Mouse (Mus musculus) liver, adult 2 months (tissue): Measurements from ENCODE around the gene Itpkb. TPM values are rescaled to one million over a fixed set of nuclear protein-coding genes. Genes with fewer than 3 reads are reported as not detected.
A peak's percentile ranks its signal among the peaks of the same experiment; 100 is the strongest.

Experiments
- DNase-seq: peaks from one replicate; pipeline ENCODE4 v3.0.0-alpha.2; 2011; ENCODE audit warnings: low read depth, low spot score; ENCODE audit errors: extremely low read depth
- H3K27ac ChIP-seq: fragments of 200-500 bp; replicated peaks from 2 replicates; pipeline ENCODE4 v1.5.1; 2012; ENCODE audit warnings: low read depth, mild to moderate bottlenecking, control low read depth, inconsistent platforms, low read length; ENCODE audit not compliant: insufficient read depth
- H3K27me3 ChIP-seq: fragments of 200-500 bp; 2 replicates; pipeline ENCODE4 v1.6.1; 2012; ENCODE audit warnings: mild to moderate bottlenecking, moderate library complexity, low read length, inconsistent platforms; ENCODE audit not compliant: control insufficient read depth, insufficient read depth
- H3K36me3 ChIP-seq: fragments of 200-500 bp; 2 replicates; pipeline ENCODE4 v1.6.1; 2012; ENCODE audit warnings: low read length, inconsistent platforms; ENCODE audit not compliant: control insufficient read depth, insufficient read depth
- H3K4me1 ChIP-seq: fragments of 200-500 bp; 2 replicates; pipeline ENCODE4 v1.6.1; 2011; ENCODE audit warnings: low read length; ENCODE audit not compliant: control insufficient read depth, insufficient read depth
- H3K4me3 ChIP-seq: fragments of 200-500 bp; 2 replicates; pipeline ENCODE4 v1.5.1; 2011; ENCODE audit warnings: low read depth, mild to moderate bottlenecking, control low read depth, low read length, moderate library complexity; ENCODE audit not compliant: insufficient read depth
- H3K79me2 ChIP-seq: fragments of 200-500 bp; 2 replicates; pipeline ENCODE4 v1.6.1; 2012; ENCODE audit warnings: inconsistent platforms, mild to moderate bottlenecking, low read length, moderate library complexity; ENCODE audit not compliant: control insufficient read depth, insufficient read depth
- H3K9ac ChIP-seq: fragments of 200-500 bp; 2 replicates; pipeline ENCODE4 v1.6.1; 2012; ENCODE audit warnings: low read depth, mild to moderate bottlenecking, control low read depth, inconsistent platforms, low read length
- CTCF ChIP-seq: fragments of 200-500 bp; IDR thresholded peaks from 2 replicates; pipeline ENCODE4 v1.5.1; 2011; ENCODE audit warnings: low read depth, low read length, control low read depth
- POLR2A ChIP-seq: fragments of 200-500 bp; IDR thresholded peaks from 2 replicates; pipeline ENCODE4 v1.6.1; 2011; ENCODE audit warnings: low read length, control low read depth; ENCODE audit not compliant: insufficient read depth; ENCODE audit errors: extremely low read depth
- WGBS: fragments of 180-500 bp; shearing (Covaris S2); methylation state at CpG from one replicate; pipeline ENCODE4 v1.1.7; 2018; 5-methylcytosine and 5-hydroxymethylcytosine counted together
- polyA plus RNA-seq: library from polyadenylated mRNA; depleted of rRNA; stranded (reverse); fragments of >200 nt; gene quantifications from 2 replicates; pipeline ENCODE4 v1.2.3, GENCODE M21; 2012; rRNA removed
- total RNA-seq: library from RNA; depleted of rRNA; stranded (reverse); fragments of >200 nt; gene quantifications from 2 replicates; pipeline ENCODE4 v1.2.3, GENCODE M21; 2014; rRNA removed

The Itpkb gene
- total RNA-seq (3.7 and 6.0 TPM in 2 replicates), polyA plus RNA-seq (2.2 and 2.7 TPM in 2 replicates)

DNA sequence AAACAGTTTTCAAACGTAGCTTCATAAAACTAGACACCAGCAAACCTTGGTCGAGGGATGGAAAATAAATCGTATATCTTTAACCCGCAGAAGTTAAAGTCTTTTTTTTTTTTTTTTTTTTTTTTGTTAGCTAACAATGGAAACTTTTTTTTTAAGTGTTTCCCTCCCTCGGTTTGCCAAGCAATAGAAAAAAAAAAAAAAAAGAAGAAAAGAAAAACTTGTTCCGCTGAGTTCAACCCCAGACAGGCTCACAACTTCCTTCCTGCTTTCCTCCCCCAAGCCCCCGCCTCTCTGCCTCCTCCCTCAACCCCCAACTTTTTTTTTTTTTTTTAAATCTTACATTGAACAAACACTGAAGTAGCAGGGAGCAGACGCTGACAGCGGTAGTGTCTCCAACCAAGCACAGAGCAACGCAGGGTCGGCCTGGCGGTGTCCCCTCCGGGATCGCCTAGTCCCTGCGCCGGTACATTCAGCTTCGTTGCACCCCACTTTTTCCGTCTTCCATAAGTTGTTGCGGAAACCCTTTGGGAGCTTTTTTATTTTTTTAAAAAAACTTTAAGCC, at the start of gene Itpkb:
Itpkb (plus strand) TSS at position 341 of the 562 bp plus-strand sequence.
- TF ChIP-seq POLR2A: 0 out of 2 replicates have a peak, but pooled peaks have one; percentile 47
- no peak for TF ChIP-seq CTCF
- no peaks in the 10 kb centered on the region for H3K36me3 ChIP-seq
- H3K27ac ChIP-seq: peak within 1 kb of the TSS; percentile 84
- H3K9ac ChIP-seq: peak within 1 kb of the TSS; percentile 70
- peak; percentile 47 for DNase-seq
- H3K4me1 ChIP-seq: peaks cover 1% of the 10 kb centered on the region; the same call in 1 of the 2 replicates
- 4% methylated on average over 19 of the region's 19 CpGs for WGBS
- peaks cover 8% of the 10 kb centered on the region; the same call in 1 of the 2 replicates for H3K79me2 ChIP-seq
- H3K27me3 ChIP-seq: peaks cover 8% of the 10 kb centered on the region
- H3K4me3 ChIP-seq: peak within 1 kb of the TSS; percentile 80

DNA sequence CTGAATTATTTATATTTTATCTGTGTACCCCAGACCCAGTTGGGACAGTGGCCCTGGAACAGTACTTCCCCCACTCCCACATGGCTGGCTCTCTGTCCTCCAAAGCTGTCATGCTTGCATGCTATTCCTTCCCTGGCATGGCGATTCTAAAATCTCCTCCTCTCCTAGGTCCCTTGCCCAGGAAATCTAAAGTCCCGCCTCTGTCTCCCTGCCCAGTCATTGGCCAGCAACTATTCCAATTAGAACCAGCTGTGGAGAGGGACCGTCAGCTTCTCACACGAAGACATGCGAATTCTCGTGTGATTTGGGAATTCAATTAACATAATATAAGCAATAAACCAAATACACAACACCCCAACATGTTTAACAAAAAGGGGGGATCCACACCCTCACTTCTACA, 47.7 kb upstream of the Itpkb start:
- Histone ChIP-seq H3K9ac (no peak overlapping the region), H3K4me1 (no peaks in the 10 kb centered on the region; the same call in none of the 2 replicates), H3K4me3 (no peak overlapping the region), H3K36me3 (no peaks in the 10 kb centered on the region), H3K27me3 (no peaks in the 10 kb centered on the region), H3K79me2 (no peaks in the 10 kb centered on the region), H3K27ac (no peak overlapping the region)
- no peak for TF ChIP-seq POLR2A
- TF ChIP-seq CTCF: no peak
- WGBS: 79% methylated on average over 6 of the region's 6 CpGs
- DNase-seq: no peak

DNA sequence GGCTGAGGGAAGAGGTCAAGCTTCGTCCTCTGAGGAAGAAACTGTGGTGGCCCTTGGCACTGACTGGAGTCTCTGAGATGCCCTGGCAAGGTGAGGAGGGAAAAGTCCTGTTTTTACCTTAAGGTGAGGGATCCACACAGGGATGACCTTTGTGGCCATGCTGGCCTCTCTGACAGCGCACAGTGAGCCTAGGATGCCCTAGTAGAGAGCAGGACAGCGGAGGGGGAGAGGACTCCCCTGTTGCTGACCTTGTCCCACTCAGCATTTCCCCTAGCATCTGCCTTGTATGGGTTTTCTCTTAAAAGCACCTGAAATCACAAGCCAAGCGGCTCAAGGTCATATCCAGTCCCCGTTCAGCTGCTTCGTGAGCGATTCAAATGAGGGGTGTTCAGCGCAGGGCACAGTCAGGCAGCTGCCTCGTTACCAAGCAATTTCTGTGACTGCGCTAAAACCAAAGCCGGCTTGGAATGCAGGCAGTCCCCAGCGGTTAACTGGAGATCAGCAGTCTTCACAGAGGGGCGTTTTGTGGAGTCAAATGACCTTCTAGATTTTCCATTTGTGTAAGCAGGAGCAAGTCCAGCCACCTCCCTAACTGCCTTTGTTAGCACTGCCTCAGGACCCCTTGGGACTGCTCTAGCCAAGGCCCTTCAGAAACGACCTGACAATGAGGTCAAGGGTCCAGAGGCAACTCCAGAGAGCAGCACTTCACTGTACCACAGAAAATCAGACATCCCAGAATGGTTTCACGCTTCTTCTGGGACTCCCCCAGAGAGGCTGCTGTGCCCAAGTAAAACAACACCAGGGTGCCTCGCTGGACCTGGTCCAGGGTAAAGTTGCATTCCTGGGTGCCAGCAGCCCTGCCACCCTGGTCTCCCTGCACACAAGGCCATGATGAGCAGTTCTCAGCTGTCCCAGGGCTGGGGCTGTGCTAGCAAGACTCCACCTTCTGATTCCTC, 46.2 kb upstream of the Itpkb start:
- Histone ChIP-seq H3K36me3 (no peaks in the 10 kb centered on the region), H3K9ac (no peak overlapping the region), H3K79me2 (no peaks in the 10 kb centered on the region), H3K4me1 (no peaks in the 10 kb centered on the region; the same call in none of the 2 replicates), H3K27me3 (no peaks in the 10 kb centered on the region), H3K4me3 (no peak overlapping the region), H3K27ac (no peak overlapping the region)
- DNase-seq: no peak
- WGBS: 77% methylated on average over 16 of the region's 16 CpGs
- TF ChIP-seq CTCF: no peak
- no peak for TF ChIP-seq POLR2A

DNA sequence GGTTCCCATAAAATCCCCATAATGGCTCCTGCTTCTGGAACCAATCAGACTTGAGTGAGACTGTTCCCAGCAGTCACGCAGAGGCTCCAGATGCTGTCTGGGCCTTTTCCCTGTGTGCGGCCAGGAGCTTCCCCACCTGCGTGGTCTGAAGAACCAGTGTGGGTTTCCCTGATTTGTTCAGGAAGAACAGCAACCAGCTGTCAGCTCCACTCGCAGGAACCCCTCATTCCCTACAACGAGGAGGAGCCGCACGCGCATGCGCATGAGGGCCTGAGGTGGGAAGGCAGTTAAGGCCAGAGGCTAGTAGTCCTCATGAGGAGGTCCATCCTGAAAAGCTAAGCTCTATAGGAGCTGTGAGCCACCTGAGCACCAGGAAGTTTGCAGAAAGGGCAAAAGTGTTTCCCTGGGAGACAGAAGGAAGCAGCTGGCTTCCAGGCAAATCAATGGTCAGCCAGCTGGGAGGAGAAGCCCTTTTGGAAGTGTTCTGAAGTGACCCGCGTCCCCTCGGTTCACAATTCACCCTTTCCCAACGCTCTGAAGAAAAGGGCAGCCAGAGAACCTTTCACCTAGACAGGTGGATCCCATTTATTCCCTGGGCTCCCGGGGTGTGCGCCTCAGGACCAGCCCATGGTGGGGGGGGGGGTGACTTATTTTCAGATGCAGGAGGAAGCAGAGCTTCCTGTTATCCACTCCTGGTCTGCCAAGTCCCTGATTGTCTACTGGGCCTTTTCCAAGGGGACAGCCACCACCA, 44.0 kb upstream of the Itpkb start:
- Histone ChIP-seq H3K27me3 (no peaks in the 10 kb centered on the region), H3K36me3 (no peaks in the 10 kb centered on the region), H3K79me2 (no peaks in the 10 kb centered on the region), H3K9ac (no peak overlapping the region), H3K4me1 (no peaks in the 10 kb centered on the region; the same call in none of the 2 replicates), H3K4me3 (no peak overlapping the region), H3K27ac (peak overlapping the region; percentile 60)
- TF ChIP-seq POLR2A (no peak), CTCF (no peak)
- peak; percentile 60 for DNase-seq
- WGBS: 71% methylated on average over 15 of the region's 15 CpGs

DNA sequence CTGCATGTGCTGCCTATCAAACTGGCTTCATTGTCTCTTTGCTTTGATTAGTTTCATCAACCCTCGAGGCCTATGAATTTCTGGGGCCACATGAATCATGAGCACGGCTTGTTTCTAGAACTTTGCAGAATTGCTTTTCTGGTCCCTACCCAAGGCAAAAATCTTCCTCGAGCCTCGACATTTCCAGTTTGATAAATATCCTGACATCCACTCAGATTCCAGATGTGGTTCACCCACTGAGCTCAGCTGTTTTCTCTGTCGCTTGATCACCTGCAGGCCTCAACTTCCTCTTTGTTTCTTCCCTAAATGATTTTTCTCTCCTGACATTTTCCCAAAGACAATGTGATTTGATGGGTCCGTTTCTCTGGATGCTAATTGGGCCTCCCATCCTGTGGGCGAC, 42.1 kb upstream of the Itpkb start:
- Histone ChIP-seq H3K27ac (no peak overlapping the region), H3K4me3 (no peak overlapping the region), H3K79me2 (no peaks in the 10 kb centered on the region), H3K4me1 (no peaks in the 10 kb centered on the region; the same call in none of the 2 replicates), H3K9ac (no peak overlapping the region), H3K27me3 (no peaks in the 10 kb centered on the region), H3K36me3 (no peaks in the 10 kb centered on the region)
- DNase-seq: no peak
- no peak for TF ChIP-seq POLR2A
- TF ChIP-seq CTCF: no peak
- WGBS: 91% methylated on average over 7 of the region's 7 CpGs
